Mouse (Mus musculus): Measurements from ENCODE around the gene Olfr1295.

Gene Olfr1295

GRCm38 (mm10) chr2:111569581-111569980 is at the start of gene Olfr1295:
Gene Olfr1295, minus strand, starts transcription at chr2:111569681.
- in situ Hi-C loops (cut with MboI; ENCODE audit: low pct_unique_long_range_greater_than_20kb in 1 of 2, low sequenced_read_pairs in 2 of 2, unreplicated experiment in 1 of 2), result no loop called here

- in situ Hi-C loops (cut with MboI; ENCODE audit: low pct_unique_long_range_greater_than_20kb in 1 of 2, low sequenced_read_pairs in 2 of 2, unreplicated experiment in 1 of 2), result no loop called here
Observed at GRCm38 (mm10) chr2:111540191-111540590, 29.3 kb downstream of the Olfr1295 start, which contains the start of gene Olfr1294. Gene Olfr1294, minus strand, starts transcription at chr2:111540291.

- in situ Hi-C loops (cut with MboI; ENCODE audit: low pct_unique_long_range_greater_than_20kb in 1 of 2, low sequenced_read_pairs in 2 of 2, unreplicated experiment in 1 of 2), result no loop called here
Observed at GRCm38 (mm10) chr2:111524903-111525302, 44.6 kb downstream of the Olfr1295 start, which contains the start of gene Olfr1293-ps. Gene Olfr1293-ps, plus strand, starts transcription at chr2:111525203.

- in situ Hi-C loops (cut with MboI; ENCODE audit: low pct_unique_long_range_greater_than_20kb in 1 of 2, low sequenced_read_pairs in 2 of 2, unreplicated experiment in 1 of 2), result no loop called here
Observed at GRCm38 (mm10) chr2:111517451-111517850, 52.0 kb downstream of the Olfr1295 start.

All from mouse embryonic stem cell (cell line).